Mouse (Mus musculus) thymus, postnatal 0 days (tissue): ENCODE data around the gene Tmem121. TPM values are rescaled to one million over a fixed set of nuclear protein-coding genes. Genes with fewer than 3 reads are reported as not detected.
"Not testable (repeated sequence)": the region's sequence is repeated elsewhere in the genome, so short reads cannot be mapped to it uniquely, and the experiment has no call there.

Source experiments
- DNase-seq: peaks from one replicate; pipeline ENCODE4 v3.0.0-alpha.2; 2015; ENCODE audit warnings: low spot score
- polyA plus RNA-seq: library from polyadenylated mRNA; unstranded; fragments of >200 nt; fragmentation: Nextera tagmentation; extraction: Ambion mirVana; gene quantifications from 2 replicates; pipeline ENCODE4 v1.2.1, GENCODE M21; 2015

Gene Tmem121
- polyA plus RNA-seq, 1 experiment from 2014 or later: 37.2 TPM

DNA sequence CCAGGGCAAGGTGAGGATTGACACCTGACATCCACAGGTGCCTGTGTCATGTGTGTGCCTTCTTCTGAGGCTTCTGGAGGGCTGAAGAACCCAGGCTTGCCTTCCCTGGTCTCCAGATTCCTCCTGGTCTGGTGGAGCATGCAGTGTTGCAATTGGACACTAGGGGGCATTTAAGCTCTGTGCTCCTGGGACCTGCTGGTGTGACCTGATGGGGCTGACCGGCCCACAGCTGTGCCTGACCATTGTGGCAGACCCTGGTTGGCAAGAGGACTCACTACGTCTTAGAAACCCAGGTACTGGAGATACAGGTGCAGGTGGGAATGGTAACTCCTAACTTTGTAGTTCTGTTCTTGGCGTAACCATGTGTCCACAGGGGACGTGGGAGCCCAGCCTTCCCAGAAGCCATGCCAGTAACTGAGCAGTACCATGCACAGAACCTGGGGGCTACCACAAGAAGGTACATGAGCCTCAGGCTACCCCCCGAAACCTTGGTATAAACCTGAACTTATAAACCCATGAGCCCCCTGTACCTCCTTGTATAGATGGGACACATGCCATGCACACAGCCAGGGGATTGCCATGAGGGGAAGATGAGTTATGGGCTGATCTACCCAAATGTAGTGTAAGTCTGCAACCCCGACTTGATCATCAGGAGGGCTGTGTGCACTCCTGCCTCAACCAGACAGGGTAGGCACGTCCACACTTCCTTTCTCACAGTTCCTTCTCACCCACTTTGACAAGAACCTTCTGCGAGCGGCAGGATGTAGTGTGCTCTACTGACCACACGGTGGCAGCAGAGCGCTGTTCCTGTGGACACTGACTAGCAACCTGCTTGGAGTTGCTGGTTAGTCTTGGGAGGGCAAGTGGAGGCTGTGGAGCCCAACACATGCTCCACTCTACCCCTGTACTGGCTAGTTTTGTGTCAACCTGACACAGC lies 31.8 kb downstream of the Tmem121 start:
- DNase-seq: peak; percentile 93

DNA sequence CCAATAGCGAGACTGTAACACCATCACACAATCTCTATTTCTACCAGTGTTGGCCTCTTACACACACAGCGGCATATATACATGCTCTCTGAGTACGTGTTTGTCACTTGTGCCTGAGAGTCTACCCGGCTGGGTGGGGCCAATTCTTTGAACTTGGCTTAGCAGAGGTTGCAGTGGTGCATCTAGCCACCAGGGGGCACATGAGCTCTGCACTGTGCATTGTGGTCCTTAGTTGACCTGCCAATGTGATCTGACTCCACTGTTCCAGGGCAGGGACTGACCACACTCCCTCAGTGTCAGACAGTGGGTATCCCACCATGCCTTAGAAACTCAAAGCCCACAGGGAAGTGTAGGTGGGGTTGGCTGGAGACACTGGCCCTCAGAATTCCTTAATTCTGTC lies 34.1 kb downstream of the Tmem121 start:
- peak; percentile 84 for DNase-seq

DNA sequence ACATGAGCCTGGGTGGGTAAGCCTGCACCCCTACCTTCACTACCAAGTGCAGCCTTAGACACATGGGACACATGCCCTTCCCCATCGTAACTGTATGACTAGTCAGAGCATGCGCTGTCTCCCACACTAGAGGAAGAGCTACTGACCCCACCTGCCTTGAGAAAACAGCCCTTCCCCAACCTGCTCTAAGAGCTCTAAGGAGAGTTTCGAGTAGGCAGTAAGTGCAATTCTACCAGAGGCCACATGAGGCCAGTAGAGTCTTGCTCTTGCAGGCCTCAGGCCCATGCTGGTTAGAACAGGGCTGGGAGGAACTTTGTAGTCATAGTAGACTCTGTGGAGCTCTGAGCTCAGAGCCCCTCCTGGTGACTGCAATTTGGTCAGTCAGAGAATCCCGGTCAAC lies 34.7 kb downstream of the Tmem121 start:
- DNase-seq: peak; percentile 84

GRCm38 (mm10) chr12:113221289-113221688 lies 35.6 kb downstream of the Tmem121 start:
- peak; percentile 62 for DNase-seq

GRCm38 (mm10) chr12:113222121-113222636 lies 36.4 kb downstream of the Tmem121 start:
- DNase-seq: peak; percentile 96

DNA sequence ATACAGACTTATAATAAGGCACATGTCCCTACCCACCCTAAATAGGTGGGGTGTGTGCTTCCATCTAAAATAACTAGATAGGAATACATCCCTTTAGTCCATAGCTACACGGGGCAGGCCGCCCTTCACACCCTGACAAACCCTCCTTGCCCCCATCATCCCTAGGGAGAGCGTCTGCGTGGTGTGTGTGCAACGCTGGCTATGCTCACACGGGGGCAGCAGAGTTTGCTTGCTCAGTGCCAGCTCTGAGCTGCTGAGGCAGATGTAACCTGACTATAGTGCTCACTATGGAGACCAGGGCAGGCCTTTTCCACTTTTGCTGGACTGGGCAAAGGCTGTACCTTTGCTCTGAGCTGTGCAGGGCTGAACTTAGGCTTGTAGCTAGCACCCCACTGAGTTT lies 37.0 kb downstream of the Tmem121 start:
- DNase-seq: peak; percentile 76

- DNase-seq: peak; percentile 55
Measured at GRCm38 (mm10) chr12:113224206-113224605, 38.5 kb downstream of the Tmem121 start.

DNA sequence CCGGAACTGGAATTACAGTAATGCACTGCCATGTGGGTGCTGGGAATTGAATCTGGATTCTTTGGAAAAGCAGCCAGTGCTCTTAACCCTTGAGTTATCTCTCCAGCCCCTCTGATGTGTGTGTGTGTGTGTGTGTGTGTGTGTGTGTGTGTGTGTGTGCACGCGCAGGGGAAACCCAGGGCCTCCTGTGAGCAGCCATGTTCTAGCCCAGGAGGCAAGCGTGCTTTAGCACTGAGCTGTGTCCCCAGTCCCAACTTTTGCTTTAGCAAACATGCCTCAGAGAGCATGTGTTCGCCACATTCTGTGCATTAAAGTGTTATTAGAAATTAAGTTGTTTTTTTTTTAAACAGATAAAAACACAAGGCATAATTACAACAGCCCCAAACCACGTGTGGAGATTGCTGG lies 39.0 kb downstream of the Tmem121 start:
- no peak for DNase-seq

DNA sequence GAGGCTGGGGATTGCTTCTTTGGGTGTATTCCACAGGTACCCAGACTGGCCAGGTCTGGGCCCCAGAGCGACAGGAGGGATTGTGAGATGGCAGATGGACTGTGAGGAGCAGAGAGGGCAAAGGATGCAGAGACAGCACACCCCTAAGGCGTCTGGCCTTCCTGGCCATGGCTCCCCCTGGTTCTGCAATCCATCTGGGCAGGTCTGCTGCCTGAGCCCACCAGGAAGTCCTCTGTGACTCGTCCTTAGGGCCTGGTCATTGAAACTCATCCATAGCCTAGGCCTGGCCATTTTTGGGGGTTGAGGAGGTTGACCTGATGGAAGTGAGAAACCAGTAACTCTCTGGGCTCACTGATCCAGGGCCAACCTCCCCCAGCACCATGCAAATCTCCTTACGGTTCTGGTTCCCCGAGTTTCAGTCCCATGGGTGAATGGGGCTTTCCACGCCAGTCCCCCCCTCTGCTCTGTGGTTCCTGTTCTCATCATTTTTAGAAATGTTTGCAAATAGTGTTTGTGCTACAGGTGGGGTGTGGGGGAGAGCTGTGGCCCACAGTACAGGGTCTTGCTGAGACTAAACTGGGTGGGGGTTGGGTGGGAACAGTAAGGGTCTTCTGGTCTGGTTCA lies 42.4 kb downstream of the Tmem121 start:
- no peak for DNase-seq

- DNase-seq: no peak
Measured at GRCm38 (mm10) chr12:113230741-113231140, 45.0 kb downstream of the Tmem121 start.

DNA sequence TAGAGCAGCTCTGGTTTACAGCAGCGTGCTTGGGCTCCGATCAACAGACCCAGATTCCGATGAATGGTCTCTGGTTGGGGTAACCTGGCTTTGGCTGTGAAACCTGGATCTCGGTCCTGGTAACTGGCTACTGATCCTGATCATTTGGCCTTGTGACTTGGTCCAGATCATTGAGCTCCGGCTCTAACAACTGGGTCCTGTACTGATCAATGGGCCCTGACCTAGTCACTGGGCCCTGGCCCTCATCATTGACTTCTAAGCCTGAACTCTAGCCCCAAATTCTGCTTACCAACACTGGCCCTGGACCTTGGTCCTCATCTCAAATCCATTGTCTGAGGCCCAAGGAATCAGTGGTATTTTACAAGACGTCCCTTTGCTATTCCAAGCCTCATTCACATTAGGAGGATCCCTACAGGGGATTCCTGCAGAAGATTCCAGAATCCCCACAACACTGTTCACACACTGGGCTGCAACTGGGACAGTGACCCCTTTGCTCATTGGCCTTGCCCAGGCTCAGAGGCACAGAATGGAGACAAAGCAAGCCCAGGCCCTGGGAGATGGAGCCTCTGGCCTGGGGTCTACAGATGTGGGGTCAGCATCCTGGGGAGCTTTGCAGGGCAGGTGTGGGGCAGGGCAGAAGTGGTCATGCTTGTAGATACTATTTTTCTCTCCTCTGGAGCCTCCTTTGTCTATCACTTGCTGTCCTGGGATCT lies 46.0 kb downstream of the Tmem121 start:
- DNase-seq: not testable (repeated sequence)

- not testable (repeated sequence) for DNase-seq
Measured at GRCm38 (mm10) chr12:113232264-113232750, 46.6 kb downstream of the Tmem121 start.

Other genes with a start within 250 kb of the Tmem121 start
- gene Nudt14, start 243.8 kb upstream of the Tmem121 start, polyA plus RNA-seq: 93.9 and 98.4 TPM in 2 replicates
- gene Btbd6, start 209.4 kb upstream of the Tmem121 start, polyA plus RNA-seq: 16.4 and 18.0 TPM in 2 replicates
- gene Brf1, start 185.2 kb upstream of the Tmem121 start, polyA plus RNA-seq: 70.8 and 89.0 TPM in 2 replicates
- gene Pacs2, start 171.4 kb upstream of the Tmem121 start, polyA plus RNA-seq: 5.2 and 6.4 TPM in 2 replicates
- not detected in 2 replicates for gene Tex22, start 111.4 kb upstream of the Tmem121 start, polyA plus RNA-seq
- 11.7 and 13.6 TPM in 2 replicates for gene Mta1, start 87.7 kb upstream of the Tmem121 start, polyA plus RNA-seq
- 113 and 122 TPM in 2 replicates for gene Crip2, start 45.7 kb upstream of the Tmem121 start, polyA plus RNA-seq
- gene Crip1, start 39.6 kb upstream of the Tmem121 start, polyA plus RNA-seq: 2,725 and 3,094 TPM in 2 replicates
- 49.4 and 71.1 TPM in 2 replicates for gene Tedc1, start 29.5 kb upstream of the Tmem121 start, polyA plus RNA-seq